Mouse (Mus musculus): Measurements from ENCODE around the gene Gm2007.
"Not testable (repeated sequence)": the region's sequence is repeated elsewhere in the genome, so short reads cannot be mapped to it uniquely, and the experiment has no call there.

Gene Gm2007

DNA sequence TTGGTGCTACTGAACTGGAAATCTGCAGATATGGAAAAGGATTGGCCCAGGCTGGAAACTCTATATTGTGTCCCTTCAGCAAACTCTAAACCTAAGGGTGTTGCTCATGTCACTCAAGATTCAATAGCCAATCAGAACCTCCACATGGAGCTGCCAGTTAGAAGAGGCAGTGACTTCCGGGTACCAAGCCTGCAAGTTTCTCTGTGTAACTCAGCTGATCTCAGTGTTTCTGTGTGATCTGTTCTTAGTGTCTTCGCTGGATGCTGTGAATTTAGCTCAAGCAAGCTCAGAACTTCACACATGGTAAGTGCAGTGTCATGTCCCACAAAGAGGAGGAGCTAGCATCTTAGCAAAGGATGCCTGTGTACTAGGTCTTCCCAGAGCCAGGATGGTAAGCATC lies at the start of gene Gm2007:
TSS of gene Gm2007 (plus strand) at position 301 of the 400 bp plus-strand sequence.
- DNase-seq (ENCODE audit: low spot score in 2 of 2), result not testable (repeated sequence)

DNA sequence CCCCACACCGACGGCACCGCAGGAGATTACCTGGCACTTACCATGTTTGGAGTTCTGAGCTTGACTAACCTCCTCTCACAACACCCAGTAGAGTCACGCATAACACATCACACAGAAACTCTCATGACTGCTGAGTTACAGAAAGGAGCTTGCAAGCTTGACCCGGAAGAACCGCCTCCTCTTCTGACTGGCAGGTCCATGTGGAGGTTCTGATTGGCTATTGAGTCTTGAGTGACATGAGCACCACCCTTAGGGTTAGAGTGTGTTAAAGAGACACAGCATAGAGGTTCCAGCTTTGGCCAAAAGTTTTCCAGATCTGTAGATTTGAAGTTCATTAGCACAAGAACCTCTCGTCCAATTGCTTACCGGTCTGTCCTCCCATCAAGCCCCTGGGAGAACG lies 37.8 kb upstream of the Gm2007 start, which contains the start of gene Zfp969:
TSS of gene Zfp969 (minus strand) at position 101 of the 400 bp plus-strand sequence.
- DNase-seq (ENCODE audit: low spot score in 2 of 2), result not testable (repeated sequence)

DNA sequence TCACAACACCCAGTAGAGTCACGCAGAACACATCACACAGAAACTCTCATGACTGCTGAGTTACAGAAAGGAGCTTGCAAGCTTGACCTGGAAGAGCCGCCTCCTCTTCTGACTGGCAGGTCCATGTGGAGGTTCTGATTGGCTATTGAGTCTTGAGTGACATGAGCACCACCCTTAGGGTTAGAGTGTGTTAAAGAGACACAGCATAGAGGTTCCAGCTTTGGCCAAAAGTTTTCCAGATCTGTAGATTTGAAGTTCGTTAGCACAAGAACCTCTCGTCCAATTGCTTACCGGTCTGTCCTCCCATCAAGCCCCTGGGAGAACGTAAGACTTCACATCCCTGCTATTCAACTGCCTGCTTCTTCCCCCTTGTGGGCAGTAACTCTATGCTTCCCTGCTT lies 59.7 kb downstream of the Gm2007 start, which contains the start of gene Gm14288:
TSS of gene Gm14288 (minus strand) at position 101 of the 400 bp plus-strand sequence.
- DNase-seq (ENCODE audit: low spot score in 2 of 2), result not testable (repeated sequence)

Data from right cerebral cortex, adult 2 months (tissue).